Mouse (Mus musculus) neural tube, embryonic 11.5 days (tissue): ENCODE data around the gene Sgpl1. TPM values are rescaled to one million over a fixed set of nuclear protein-coding genes. Genes with fewer than 3 reads are reported as not detected.
A peak's percentile ranks its signal among the peaks of the same experiment; 100 is the strongest.

ENCODE experiments used
- ATAC-seq: fragments of 200-750 bp; cut with Nextera tagmentation; 2 replicates; pipeline ENCODE4 v1.8.0; 2017; ENCODE audit warnings: moderate number of reproducible peaks, mild to moderate bottlenecking, moderate TSS enrichment, moderate library complexity; ENCODE audit not compliant: insufficient read depth, low FRiP score, low TSS enrichment
- DNase-seq: peaks from one replicate; pipeline ENCODE4 v3.0.0-alpha.2; 2015; ENCODE audit warnings: low spot score
- H3K27ac ChIP-seq: fragments of 300-500 bp; sonication (generic); 2 replicates; pipeline ENCODE4 v1.5.1; 2014; ENCODE audit warnings: low read depth, mild to moderate bottlenecking, low read length
- H3K27me3 ChIP-seq: fragments of 300-500 bp; sonication (generic); 2 replicates; pipeline ENCODE4 v1.6.1; 2014; ENCODE audit warnings: mild to moderate bottlenecking, low read length, mixed read lengths; ENCODE audit not compliant: control insufficient read depth, insufficient read depth
- H3K36me3 ChIP-seq: fragments of 300-500 bp; sonication (generic); 2 replicates; pipeline ENCODE4 v1.6.1; 2014; ENCODE audit warnings: mild to moderate bottlenecking, low read length, moderate library complexity, mixed read lengths; ENCODE audit not compliant: control insufficient read depth, insufficient read depth
- H3K4me1 ChIP-seq: fragments of 300-500 bp; sonication (generic); 2 replicates; pipeline ENCODE4 v1.6.1; 2014; ENCODE audit warnings: low read length, mixed read lengths; ENCODE audit not compliant: control insufficient read depth, insufficient read depth
- H3K4me2 ChIP-seq: fragments of 300-500 bp; sonication (generic); 2 replicates; pipeline ENCODE4 v1.6.1; 2014; ENCODE audit warnings: low read depth, mild to moderate bottlenecking, moderate library complexity
- H3K4me3 ChIP-seq: fragments of 300-500 bp; sonication (generic); 2 replicates; pipeline ENCODE4 v1.5.1; 2014; ENCODE audit warnings: low read depth, low read length
- H3K9ac ChIP-seq: fragments of 300-500 bp; sonication (generic); 2 replicates; pipeline ENCODE4 v1.6.1; 2014; ENCODE audit warnings: mild to moderate bottlenecking, low read length
- H3K9me3 ChIP-seq: fragments of 300-500 bp; sonication (generic); 2 replicates; pipeline ENCODE4 v1.6.1; 2016; ENCODE audit warnings: low read length; ENCODE audit not compliant: control insufficient read depth
- WGBS: fragments of 180-500 bp; shearing (Covaris S2); extraction: QIAGEN DNeasy Blood & Tissue Kit; methylation state at CpG from one replicate; pipeline ENCODE4 v1.1.7; 2014; 5-methylcytosine and 5-hydroxymethylcytosine counted together
- polyA plus RNA-seq: library from polyadenylated mRNA; unstranded; fragments of >200 nt; fragmentation: Nextera tagmentation; extraction: Ambion mirVana; gene quantifications from 2 replicates; pipeline ENCODE4 v1.2.1, GENCODE M21; 2014

The Sgpl1 gene
- polyA plus RNA-seq, 1 experiment from 2014 or later, result 98.0 TPM

GRCm38 (mm10) chr10:61086502-61086901 lies 61.0 kb downstream of the Sgpl1 start:
- Histone ChIP-seq H3K4me3 (no peak overlapping the region), H3K9ac (no peak overlapping the region), H3K36me3 (no peaks in the 10 kb centered on the region), H3K27ac (no peak overlapping the region), H3K9me3 (no peaks in the 10 kb centered on the region), H3K4me2 (no peak overlapping the region), H3K4me1 (peaks cover 7% of the 10 kb centered on the region), H3K27me3 (no peaks in the 10 kb centered on the region)
- no peak for DNase-seq
- 51% methylated on average over 3 of the region's 3 CpGs for WGBS
- no peak for ATAC-seq

GRCm38 (mm10) chr10:61085364-61085763 lies 62.1 kb downstream of the Sgpl1 start:
- no peak for ATAC-seq

GRCm38 (mm10) chr10:61080931-61081255 lies 66.6 kb downstream of the Sgpl1 start:
- H3K27me3 ChIP-seq, result no peaks in the 10 kb centered on the region
- H3K36me3 ChIP-seq, result no peaks in the 10 kb centered on the region
- ATAC-seq, result no peak
- 86% methylated on average over 11 of the region's 11 CpGs for WGBS
- no peaks in the 10 kb centered on the region for H3K4me1 ChIP-seq
- H3K9ac ChIP-seq, result no peak overlapping the region
- no peak overlapping the region for H3K4me3 ChIP-seq
- DNase-seq, result no peak
- no peak overlapping the region for H3K4me2 ChIP-seq
- H3K9me3 ChIP-seq, result no peaks in the 10 kb centered on the region
- H3K27ac ChIP-seq, result no peak overlapping the region

More at GRCm38 (mm10) chr10:61085364-61085763, 62.1 kb downstream of the Sgpl1 start:
- no peaks in the 10 kb centered on the region for H3K36me3 ChIP-seq
- no peak overlapping the region for H3K27ac ChIP-seq
- 87% methylated on average over 2 of the region's 2 CpGs for whole genome bisulfite sequencing
- DNase-seq, result no peak
- H3K27me3 ChIP-seq, result no peaks in the 10 kb centered on the region
- H3K9ac ChIP-seq, result no peak overlapping the region
- H3K4me3 ChIP-seq, result no peak overlapping the region
- no peaks in the 10 kb centered on the region for H3K9me3 ChIP-seq
- H3K4me2 ChIP-seq, result no peak overlapping the region
- peaks cover 7% of the 10 kb centered on the region for H3K4me1 ChIP-seq

- peak; percentile 97 for ATAC-seq
- H3K4me3 ChIP-seq, result no peak overlapping the region
- peak overlapping the region; percentile 78 for H3K27ac ChIP-seq
- H3K4me1 ChIP-seq, result no peaks in the 10 kb centered on the region
- peak overlapping the region; percentile 33; the same call in 1 of the 2 replicates for H3K9ac ChIP-seq
- no peaks in the 10 kb centered on the region for H3K27me3 ChIP-seq
- H3K36me3 ChIP-seq, result no peaks in the 10 kb centered on the region
- H3K9me3 ChIP-seq, result no peaks in the 10 kb centered on the region
- H3K4me2 ChIP-seq, result peak overlapping the region; percentile 21
- WGBS, result 39% methylated on average over 14 of the region's 14 CpGs
- peak; percentile 86 for DNase-seq
Measured at GRCm38 (mm10) chr10:61080227-61080930, 67.1 kb downstream of the Sgpl1 start.

- DNase-seq (no peak), ATAC-seq (no peak)
- WGBS, result 94% methylated on average over 3 of the region's 3 CpGs
- Histone ChIP-seq H3K4me2 (no peak overlapping the region), H3K36me3 (no peaks in the 10 kb centered on the region), H3K4me3 (no peak overlapping the region), H3K9me3 (no peaks in the 10 kb centered on the region), H3K27me3 (no peaks in the 10 kb centered on the region), H3K4me1 (no peaks in the 10 kb centered on the region), H3K27ac (no peak overlapping the region), H3K9ac (no peak overlapping the region)
Measured at GRCm38 (mm10) chr10:61075607-61076006, 71.9 kb downstream of the Sgpl1 start.

GRCm38 (mm10) chr10:61074643-61075042 lies 72.9 kb downstream of the Sgpl1 start:
- H3K27me3 ChIP-seq, result no peaks in the 10 kb centered on the region
- H3K27ac ChIP-seq, result no peak overlapping the region
- ATAC-seq, result no peak
- H3K4me2 ChIP-seq, result no peak overlapping the region
- no peaks in the 10 kb centered on the region for H3K4me1 ChIP-seq
- no peak overlapping the region for H3K9ac ChIP-seq
- no peak for DNase-seq
- no peaks in the 10 kb centered on the region for H3K36me3 ChIP-seq
- H3K9me3 ChIP-seq, result no peaks in the 10 kb centered on the region
- no peak overlapping the region for H3K4me3 ChIP-seq
- WGBS, result 5% methylated on average over 1 of the region's 1 CpGs

GRCm38 (mm10) chr10:61072324-61072723 lies 75.2 kb downstream of the Sgpl1 start:
- 16% methylated on average over 16 of the region's 16 CpGs for WGBS
- ATAC-seq, result no peak
- no peak overlapping the region for H3K4me2 ChIP-seq
- no peak overlapping the region for H3K9ac ChIP-seq
- no peak overlapping the region for H3K4me3 ChIP-seq
- DNase-seq, result peak; percentile 77
- H3K4me1 ChIP-seq, result peaks cover 4% of the 10 kb centered on the region; the same call in 1 of the 2 replicates
- H3K9me3 ChIP-seq, result no peaks in the 10 kb centered on the region
- no peak overlapping the region for H3K27ac ChIP-seq
- H3K36me3 ChIP-seq, result no peaks in the 10 kb centered on the region
- H3K27me3 ChIP-seq, result no peaks in the 10 kb centered on the region

GRCm38 (mm10) chr10:61069248-61069647 lies 78.3 kb downstream of the Sgpl1 start:
- Histone ChIP-seq H3K9me3 (no peaks in the 10 kb centered on the region), H3K4me2 (peak overlapping the region; percentile 7), H3K4me1 (peaks cover 10% of the 10 kb centered on the region; the same call in 1 of the 2 replicates), H3K4me3 (no peak overlapping the region), H3K36me3 (no peaks in the 10 kb centered on the region), H3K27me3 (no peaks in the 10 kb centered on the region), H3K27ac (no peak overlapping the region), H3K9ac (peak overlapping the region; percentile 18; the same call in 1 of the 2 replicates)
- no peak for ATAC-seq
- 4% methylated on average over 13 of the region's 13 CpGs for WGBS
- peak; percentile 38 for DNase-seq
